Mouse (Mus musculus) thymus, postnatal 10 days (tissue): ENCODE results near the gene Kif7.

ENCODE experiments used
- DNase-seq, 2 experiments: peaks; one replicate each; pipeline ENCODE4 v3.0.0; 2021; ENCODE audit warnings: low spot score in 2 of 2

Gene Kif7

DNA sequence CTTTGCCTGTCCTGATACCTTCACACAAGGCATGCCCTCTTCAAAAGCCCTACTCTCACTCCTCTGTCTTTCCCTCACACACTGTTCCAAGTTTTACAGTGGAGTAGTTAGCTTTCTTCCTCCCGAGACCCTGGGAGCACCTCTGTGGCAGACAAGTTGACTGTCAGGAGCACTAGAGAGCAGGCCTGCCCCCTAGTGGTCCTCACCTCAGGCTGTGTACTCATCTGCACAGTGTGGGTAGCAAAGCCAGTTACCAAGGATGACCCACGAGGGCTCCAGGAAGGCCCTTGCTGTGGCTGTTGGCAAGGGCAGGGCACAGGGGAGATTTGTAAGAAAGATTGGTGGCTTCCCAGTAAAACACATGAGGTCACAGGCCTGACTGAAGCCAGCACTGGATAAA lies 11.6 kb upstream of the Kif7 start:
- peak; percentile 47 to 73 for DNase-seq

DNA sequence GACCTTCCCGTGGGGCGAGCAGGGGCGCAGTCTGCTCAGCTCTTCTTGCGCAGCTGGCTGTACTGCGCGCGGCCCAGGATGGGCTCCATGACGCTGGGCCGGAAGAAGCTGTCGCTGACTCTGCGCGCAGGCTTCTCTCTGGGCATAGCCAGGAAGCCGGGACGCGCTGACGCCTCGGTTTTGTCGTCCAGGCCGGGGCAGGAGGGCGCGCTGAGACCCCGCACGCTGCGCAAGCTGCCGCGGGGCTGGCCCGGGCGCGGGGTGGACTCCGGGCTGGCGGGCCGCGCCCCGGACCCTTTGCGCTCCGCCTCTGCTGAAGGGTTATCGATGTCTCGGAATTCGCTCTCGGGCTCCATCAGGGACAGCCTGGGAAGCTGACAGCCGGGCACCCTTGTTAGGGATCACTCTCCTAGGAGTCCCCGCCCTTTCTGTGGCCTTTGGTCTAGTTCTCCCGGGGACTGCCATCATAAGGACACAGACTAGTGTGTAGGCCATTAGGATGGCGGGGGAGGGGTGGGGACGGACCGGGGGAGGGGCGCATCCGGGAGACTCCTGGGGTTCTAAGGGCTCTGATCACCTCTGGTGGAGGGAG lies 6.0 kb upstream of the Kif7 start:
- DNase-seq: peak; percentile 62 to 77

DNA sequence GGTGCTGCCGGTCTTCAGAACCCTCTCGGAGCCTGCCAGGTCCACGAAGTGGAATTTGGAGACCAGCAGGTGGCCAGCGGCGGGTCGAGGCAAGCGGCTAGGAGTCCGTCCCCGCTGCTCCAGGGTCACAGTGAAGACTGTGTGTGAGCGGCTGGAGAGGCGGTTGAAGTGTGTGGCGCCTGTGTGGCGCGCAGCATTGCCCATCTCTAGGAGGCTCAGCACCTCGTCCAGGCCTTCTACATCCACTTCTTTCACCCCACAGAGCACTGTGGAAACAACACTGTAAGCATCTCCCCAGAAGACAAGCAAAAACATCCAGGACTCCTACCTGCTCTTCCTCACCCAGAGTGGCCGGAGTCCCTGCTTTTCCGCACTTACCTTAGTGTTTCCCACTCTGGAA lies 4.7 kb downstream of the Kif7 start:
- DNase-seq: no peak

DNA sequence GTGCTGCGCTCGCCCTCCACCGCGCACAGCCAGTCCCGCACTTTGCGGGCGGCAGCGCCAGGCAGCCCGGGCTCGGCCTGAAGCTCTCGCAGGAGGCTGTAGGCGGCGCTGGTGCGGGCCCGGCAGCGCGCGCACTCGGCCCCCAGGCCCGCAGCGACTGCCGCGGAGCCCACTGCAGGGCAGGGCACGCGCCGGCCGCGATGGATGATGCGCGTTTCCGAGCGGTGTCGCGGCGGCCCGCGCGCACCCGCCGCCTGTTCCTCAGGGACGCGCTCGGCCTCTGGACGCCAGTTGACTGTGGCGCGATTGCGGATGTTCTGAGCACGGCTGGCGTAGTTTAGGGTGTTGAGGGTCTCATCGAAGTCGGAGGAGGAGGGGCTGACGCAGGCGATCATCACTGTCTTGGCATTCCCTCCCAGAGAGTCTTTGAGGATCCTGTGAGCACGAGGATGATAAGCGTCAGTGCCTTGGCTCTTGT lies 5.4 kb downstream of the Kif7 start:
- DNase-seq: no peak

DNA sequence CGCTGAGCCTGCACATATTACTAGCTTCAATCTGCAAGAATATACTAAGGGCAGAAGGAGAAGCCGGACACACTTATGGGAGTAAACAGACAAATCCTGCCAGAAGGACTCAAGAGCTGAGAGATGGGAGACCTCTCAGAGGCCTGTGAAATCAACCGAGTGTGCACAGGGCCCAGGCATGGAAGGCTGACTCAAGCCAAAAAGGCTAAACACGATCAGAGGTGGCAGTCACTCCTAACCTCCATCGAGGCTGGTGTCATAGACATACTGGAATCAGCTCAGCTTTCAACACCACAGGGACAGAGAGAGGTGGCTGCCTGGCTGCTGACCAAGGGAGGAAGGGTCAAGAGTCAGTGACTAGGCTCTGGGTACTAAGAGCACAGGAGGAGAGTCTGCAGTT lies 10.3 kb downstream of the Kif7 start:
- no peak for DNase-seq

DNA sequence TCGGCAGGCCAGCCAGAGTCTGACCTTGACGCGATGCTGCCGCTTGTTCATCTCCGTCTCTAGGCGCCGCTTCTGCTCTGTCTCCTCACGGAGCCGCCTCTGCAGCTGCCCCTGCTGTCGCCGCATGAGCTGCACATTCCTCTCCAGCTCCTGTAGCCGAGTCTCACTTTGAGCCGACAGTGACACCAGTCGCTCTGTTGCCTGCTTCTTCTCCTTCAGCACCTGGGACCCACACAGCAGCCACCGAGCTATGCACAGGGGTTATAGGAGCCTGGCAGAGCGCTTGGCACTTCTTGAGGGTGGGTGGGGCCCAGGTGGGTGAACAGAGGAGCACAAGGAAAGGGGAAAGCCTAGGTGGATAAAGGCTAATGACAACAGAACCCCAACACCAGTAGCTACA lies 12.8 kb downstream of the Kif7 start:
- DNase-seq: no peak

DNA sequence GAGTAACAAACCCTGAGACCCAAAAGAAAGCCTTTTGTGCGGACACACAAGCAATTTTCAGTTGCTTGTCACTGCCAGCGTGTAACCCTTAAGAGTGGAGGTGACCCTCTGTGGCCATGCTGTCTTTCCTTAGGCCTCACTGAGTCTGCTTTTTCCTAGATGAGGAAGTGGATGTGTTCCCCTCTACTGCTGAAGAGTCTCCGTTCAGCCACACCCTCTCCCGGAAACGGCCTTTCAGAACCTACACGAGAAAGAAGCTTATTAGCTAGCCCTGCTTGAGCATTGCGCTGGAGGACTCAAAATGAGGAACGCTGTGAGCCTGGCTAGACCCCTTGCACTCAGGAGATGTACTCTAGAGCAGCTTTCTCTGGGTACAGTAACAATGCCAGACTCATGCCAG lies 19.0 kb downstream of the Kif7 start:
- no peak for DNase-seq

DNA sequence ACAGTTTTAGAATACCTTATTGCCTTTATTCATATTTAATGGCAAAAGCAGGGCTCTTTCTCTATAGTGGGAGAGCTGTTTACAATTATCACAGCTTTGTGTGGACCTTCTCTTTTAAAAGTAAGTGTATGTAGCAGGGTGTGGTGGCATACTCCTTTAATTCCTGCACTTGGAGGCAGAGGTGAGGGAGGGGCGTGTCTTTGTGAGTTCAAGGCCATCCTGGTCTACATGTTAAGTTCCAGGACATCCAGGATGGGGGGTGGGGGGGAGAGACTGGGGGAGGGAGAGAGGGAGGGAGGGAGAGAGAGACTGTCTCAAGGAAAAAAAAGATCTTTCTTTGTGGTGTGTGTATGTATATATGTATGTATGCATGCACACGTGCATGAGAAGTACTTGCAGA lies 35.3 kb downstream of the Kif7 start:
- no peak for DNase-seq

DNA sequence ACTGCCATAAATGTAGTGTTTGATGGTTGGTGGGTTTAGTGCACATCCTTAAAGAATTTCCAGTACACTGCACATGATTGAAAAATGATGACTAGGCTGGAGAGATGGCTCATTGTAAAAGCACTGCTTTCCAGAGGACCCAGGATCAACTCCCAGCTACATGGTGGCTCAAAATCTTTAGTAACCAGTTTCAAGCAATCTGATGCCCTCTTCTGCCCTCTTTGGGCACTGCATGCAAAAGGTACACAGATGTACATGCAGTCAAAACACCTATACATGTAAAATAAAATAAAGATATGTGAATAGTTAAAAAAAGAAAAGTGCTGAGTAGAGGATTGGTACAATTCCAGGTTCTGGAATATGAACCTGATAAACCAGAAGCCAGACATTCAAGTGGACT lies 36.3 kb downstream of the Kif7 start:
- no peak for DNase-seq

DNA sequence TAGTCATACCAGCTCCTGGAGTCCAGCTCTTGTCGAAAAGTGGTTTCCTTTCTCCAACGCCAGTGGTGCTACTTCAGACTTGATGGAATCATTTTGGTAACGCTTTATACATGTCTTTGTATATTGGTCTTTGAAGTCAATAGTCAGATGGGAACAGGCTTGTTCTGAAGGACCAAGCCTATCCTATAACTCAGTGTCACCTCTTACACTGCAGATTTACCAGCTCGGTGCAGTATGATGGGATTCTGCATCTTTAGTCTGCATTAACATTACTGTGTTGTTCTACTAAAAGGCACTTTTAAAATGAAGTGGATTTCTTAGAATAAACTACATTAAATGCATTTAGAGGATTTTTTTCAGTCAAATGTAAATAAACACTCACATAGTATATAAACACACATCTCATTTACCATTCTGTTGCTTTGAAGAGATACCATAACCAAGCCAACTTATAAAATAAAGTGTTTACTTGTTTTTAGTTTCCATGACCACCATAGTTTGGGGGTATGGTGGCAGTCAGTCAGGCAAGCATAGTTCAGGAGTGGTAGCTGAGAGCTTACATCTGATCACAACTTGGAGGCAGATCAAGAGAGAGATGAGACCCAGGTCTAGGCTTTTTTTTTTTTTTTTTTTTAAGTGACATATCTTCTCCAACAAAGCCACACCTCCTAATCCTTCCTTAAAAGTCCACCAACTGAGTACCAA lies 44.5 kb downstream of the Kif7 start:
- DNase-seq: no peak

DNA sequence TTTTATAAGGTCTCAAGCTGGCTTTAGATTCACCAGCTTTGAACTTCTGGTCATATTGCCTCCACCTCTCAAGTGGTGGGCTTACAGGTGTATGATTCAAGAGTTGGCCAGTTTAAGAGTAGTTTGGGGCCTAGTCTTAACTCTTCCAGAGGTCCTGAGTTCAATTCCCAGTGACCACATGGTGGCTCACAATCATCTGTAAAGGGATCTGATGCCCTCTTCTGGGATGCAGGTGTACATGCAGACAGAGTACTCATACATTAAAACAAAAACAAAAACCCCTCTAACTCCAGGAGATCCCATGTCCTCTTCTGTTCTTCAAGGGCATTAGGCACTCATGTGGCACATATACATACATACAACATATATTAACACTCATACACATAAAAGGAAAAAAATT lies 48.8 kb downstream of the Kif7 start:
- no peak for DNase-seq

DNA sequence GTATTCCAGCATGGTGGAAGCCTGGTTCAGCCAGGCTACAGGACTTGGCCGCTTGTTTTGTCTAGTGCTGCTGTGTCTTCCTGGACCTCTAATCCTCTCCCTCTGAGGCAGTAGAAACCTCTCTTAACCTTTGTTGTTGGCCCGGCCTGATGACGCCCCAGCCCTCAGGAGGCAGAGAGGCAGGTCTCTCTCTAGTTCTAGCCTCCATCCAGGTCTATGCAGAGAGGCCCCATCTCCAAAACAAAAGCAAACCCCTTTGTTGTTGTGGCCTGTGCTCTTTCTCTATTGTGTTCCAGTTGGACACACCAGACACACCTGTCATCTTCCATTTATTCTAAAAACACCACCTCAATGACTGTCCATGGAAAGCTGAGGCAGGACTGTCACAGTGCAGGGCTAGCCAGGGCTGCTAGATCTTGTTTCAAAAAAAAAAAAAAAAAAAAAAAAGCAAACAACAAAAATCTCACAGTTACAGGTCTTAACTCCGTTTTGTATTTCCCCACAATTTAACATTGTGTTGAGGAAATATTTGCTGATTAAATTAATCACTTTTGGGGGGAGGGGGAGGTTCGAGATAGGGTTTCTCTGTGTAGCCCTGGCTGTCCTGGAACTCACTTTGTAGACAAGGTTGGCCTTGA lies 54.1 kb downstream of the Kif7 start:
- DNase-seq: no peak

DNA sequence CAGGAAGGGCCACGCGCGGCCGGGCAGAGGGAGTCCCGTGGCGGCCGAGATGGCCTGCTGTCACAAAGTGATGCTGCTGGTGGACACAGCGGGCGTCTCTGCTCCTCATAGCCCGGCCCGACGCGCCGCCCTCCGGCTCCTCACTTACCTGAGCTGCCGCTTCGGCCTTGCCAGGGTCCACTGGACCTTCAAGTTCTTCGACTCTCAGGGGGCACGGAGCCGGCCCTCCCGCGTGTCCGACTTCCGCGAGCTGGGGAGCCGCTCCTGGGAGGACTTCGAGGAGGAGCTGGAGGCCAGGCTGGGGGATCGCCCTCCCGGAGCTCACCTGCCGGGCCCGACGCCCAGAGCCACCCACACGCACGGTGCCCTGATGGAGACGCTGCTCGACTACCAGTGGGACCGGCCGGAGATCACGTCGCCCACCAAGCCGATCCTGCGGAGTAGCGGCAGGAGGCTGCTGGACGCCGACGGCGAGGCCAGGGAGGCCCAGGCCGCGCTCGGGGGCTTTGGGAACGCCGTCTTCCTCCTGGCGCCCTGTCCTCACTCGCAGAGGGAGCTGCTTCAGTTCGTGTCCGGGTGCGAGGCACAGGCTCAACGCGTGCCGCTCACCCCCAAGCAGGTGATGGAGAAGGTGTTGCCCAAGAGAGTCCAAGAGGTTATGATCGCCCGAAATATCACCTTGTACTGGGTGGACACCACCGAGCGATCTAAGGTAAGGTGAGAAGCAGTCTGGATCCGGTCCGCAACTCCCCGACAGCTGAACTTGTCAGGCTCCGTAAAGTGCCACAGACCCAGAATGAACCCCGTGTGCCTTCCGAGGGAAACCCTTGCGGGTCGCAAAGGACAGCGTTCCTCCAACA lies 55.0 kb downstream of the Kif7 start:
- peak in 1 of 2 experiments; percentile 27 for DNase-seq

DNA sequence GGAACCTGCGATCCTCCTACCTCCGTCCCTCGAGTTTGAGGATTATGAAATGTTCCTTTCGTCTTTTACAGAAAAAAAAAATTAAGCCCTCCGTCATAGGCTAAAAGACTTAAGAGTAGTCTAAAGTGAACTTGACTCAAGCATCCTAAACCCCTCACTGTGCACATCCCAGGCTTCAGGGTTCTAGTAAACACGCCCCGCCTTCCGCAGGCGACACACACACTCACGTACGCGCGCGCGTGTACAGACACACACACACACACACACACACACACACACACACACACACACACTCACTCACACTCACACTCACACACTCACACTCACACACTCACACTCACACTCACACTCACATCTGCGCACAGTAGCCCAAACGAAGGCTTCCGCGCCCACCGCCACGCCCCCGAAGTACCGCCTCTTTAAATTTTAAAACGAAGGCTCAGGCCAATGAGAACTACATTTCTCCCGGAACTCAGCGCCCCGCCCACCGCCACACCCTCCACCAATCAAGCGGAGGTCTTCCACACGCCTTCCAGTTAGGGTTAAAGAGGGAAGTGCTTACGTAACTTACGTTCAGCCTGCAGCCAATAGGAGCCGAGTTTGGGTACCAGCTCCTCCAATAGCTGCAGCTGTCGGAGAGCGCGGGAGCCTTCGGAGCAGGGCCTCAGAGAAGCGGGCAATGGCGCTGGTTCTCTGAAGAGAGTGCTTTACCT lies 55.8 kb downstream of the Kif7 start, which contains the start of gene Ticrr:
TSS of gene Ticrr (plus strand) at position 619 of the 713 bp plus-strand sequence.
- peak; percentile 97 for DNase-seq

DNA sequence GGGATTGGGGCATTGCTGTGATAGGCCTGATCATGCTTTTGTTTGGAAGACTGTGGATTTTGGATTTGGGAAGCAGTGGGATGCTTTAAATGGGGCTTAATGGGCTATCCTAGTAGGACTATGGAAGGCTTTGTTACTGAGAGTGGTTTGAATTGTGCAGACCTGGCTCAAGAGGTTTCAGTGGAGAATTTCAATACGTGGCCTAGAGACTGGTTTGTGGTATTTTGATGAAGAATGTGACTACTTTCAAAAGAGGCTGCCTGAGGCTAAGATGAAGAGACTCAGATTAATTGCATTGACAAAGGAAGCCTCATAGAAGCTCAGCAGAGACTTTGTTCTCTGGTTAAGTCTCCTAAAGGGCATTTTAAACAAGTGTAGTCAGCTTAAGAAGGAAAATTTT lies 60.9 kb downstream of the Kif7 start:
- no peak for DNase-seq

DNA sequence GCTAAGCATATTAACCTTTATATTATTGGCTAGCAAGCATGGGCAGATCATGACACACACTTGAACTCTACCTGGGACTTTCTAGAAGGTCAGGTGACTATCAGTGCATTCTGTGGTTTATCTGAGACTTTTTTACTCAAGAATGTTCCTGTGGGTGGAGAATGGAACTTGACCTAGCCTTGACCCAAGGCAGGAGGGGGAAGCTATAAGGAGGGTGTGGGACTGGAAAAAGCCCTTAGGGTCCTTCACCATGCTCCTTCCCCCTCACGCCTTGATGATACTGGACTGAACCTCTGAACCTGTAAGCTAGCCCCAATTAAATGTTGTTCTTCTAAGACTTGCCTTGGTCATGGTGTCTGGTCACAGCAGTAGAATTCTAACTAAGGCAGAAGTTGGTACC lies 61.3 kb downstream of the Kif7 start:
- DNase-seq: no peak

DNA sequence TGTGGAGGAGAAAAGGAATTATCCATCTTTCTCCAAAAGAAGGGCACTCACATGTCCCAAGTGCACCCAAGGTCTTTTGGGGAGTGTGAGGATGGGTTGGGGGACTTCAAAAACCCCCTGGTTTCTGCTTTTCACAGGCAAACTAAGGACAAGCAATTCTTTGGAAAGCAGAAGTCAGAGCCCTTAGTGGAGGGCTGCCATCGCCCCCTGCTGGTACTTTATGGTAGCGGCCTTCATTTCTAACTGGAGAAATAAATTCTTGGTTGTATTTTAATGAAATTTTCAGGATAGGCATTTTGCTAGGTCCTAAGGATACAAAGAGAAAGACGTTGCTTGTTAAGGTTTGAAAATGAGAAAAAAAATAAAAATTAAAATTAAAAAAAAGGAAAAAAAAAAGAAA lies 66.5 kb downstream of the Kif7 start:
- peak in 1 of 2 experiments; percentile 44 for DNase-seq
